Mouse (Mus musculus): ENCODE results near the gene Tssk3.

GRCm38 (mm10) chr4:129460827-129461182 lies 30.0 kb downstream of the Tssk3 start:
- TF ChIP-seq CTCF (IDR thresholded peaks at IDR 0.05; ENCODE audit: low read depth) (no peak), EP300 (IDR thresholded peaks at IDR 0.05; ENCODE audit: low read depth) (no peak)

Data from liver, embryonic 14.5 days (tissue).